Mouse (Mus musculus): Measurements from ENCODE around the gene Lamb3.

The Lamb3 gene

DNA sequence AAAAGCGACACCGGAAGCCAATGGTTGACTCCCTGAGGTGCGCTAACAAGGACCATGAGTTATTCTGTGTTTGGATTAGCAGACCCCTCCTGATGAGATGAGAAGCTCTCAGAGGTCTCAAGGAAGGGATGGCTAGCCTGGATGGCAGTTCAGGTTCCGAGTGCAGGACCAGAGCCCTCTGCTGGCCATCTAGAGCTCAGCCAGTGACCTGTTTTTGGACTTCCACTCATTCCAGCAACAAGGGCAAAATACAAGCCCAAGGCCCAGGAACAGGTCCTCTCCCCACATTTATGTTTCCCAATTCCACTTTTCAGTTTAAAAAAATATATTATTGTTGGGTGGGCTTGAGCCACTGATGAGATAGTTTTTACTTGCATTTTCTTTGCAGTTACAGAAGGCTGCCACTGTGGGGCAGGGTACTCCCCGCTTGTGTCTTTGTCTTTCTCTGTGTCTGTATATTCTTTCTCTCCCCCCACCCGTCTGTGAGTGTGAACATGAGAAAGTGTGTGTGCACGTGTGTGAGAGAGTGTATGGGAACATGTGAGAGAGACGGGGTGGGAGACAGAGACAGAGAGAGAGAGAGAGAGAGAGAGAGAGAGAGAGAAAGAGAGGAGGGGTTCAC is 175.5 kb downstream of the Lamb3 start:
- peak; percentile 65 for DNase-seq (ENCODE audit: low read depth)

DNA sequence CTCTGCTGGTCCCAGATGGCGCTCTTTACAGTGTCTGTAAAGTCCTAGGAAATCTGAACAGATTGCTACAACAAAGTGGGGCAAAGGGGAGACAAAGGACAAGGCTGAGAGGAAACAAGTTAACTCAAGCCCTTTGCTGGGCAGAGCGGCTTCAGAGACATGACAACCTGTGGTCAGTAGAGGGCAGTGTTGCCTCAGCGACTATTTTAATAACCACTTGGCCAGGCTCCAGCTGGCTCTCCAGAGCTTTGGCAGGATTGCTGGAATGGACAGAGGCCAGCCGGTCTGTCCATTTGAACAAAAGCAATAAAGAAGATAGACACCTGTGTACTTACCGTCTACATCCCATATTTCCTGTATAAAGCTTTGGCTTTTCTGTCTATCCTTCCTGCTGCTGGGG is 178.6 kb downstream of the Lamb3 start:
- peak; percentile 80 for DNase-seq (ENCODE audit: low read depth)

DNA sequence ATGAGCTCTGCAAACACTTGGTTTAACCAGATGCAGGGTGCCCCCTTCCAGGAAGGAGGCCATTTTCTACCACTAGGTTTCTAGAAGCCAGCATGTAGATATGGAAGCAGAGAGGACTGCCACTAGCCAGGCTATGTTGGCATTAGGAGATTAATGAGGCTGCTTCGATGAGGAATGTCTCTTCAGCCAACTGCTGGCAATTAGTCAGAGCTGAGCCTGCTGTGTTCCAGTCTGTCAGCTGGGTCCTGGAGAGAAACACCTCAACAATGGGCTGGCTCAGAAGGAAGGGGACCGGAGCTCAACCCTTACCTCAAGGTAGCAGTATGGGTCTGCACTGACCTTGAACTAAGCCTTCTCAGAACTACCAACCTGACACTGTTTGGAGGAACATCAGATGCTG is 179.7 kb downstream of the Lamb3 start:
- no peak for DNase-seq (ENCODE audit: low read depth)

DNA sequence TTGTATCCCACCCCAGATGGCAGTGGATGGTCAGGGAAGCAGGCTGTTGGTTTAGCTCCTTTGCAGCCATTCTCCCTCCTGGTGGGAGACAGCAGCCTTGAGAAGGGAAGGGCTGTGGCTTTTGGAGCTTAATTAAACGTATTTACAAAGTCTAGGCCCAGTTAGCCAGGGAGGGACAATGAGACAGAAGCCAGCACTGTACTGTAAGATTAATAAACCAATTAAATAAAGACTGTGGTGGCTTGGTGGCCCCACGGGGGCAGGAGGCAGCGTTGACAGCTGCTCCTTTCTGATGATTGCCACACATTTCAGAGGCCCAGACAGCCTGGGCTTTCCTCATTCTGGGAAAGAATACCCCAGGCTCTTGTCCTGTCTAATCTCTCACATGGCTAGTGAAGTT is 182.0 kb downstream of the Lamb3 start:
- no peak for DNase-seq (ENCODE audit: low read depth)

DNA sequence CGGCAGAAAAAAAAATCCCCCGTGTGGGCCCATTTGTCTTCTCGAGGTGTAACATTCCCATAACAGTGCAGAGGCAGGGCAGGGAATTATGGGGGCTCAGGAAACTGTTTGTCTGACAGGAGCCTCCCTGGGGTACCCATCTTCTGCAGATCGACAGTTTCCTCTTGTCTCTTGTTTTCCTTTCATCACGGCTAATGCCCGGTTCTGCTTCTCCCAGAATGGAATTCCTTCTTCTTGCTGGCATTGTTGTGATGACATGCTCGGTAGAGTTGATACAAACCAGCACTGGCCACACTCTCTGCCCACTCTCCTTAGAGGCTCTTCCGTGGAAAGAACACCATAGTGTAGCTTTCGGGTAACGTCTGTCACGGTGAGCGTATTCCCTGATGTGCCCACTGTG is 182.5 kb downstream of the Lamb3 start:
- DNase-seq (ENCODE audit: low read depth): no peak

DNA sequence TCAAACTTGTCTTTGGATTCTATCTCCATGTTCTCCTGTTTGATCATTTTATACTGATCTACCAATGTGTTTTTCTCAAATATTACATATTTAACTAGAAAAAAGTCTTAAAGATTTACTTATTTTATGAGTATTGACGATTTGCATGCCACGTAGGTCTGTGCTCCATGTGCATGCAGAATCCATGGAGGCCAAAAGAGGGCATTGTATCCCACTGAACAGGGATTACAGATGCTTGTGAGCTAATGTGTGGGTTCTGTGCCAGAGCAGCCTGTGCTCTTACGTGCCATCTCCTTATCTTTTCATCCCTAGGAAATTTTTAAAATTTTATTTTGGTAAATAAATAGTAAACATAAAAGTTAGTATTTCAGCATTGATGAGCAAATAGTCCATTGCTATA is 184.8 kb downstream of the Lamb3 start:
- DNase-seq (ENCODE audit: low read depth): no peak
